Mouse (Mus musculus): ENCODE measurements around the gene Pyroxd1. TPM values are rescaled to one million over a fixed set of nuclear protein-coding genes. Genes with fewer than 3 reads are reported as not detected.
"Not testable (repeated sequence)": the region's sequence is repeated elsewhere in the genome, so short reads cannot be mapped to it uniquely, and the experiment has no call there.

Gene Pyroxd1
- polyA plus RNA-seq, 1 experiment from 2014 or later = 15.7 TPM

GRCm38 (mm10) chr6:142346181-142347110, 992 bp downstream of the Pyroxd1 start:
- Histone ChIP-seq H3K36me3 (peaks cover 27% of the 10 kb centered on the region), H3K9me3 (replicated peaks) (no peaks in the 10 kb centered on the region), H3K27ac (ENCODE audit: poor library complexity, severe bottlenecking) (no peak overlapping the region), H3K4me1 (replicated peaks) (peaks cover 9% of the 10 kb centered on the region; the same call in 1 of the 2 replicates), H3K27me3 (replicated peaks) (no peaks in the 10 kb centered on the region), H3K4me3 (peak overlapping the region; percentile 98), H3K9ac (peak overlapping the region; percentile 77; the same call in 1 of the 2 replicates), H3K4me2 (peak overlapping the region; percentile 71)
- ATAC-seq (ENCODE audit: insufficient number of reproducible peaks, low FRiP score) = no peak
- 48% methylated on average over 12 of the region's 12 CpGs for WGBS

GRCm38 (mm10) chr6:142347431-142348385, 2.3 kb downstream of the Pyroxd1 start:
- H3K4me3 ChIP-seq = no peak overlapping the region
- H3K9me3 ChIP-seq (replicated peaks) = no peaks in the 10 kb centered on the region
- H3K4me1 ChIP-seq (replicated peaks) = peaks cover 9% of the 10 kb centered on the region; the same call in 1 of the 2 replicates
- no peak for ATAC-seq (ENCODE audit: insufficient number of reproducible peaks, low FRiP score)
- H3K27me3 ChIP-seq (replicated peaks) = no peaks in the 10 kb centered on the region
- no peak overlapping the region for H3K4me2 ChIP-seq
- WGBS = 69% methylated on average over 11 of the region's 11 CpGs
- no peak overlapping the region for H3K9ac ChIP-seq
- no peak overlapping the region for H3K27ac ChIP-seq (ENCODE audit: poor library complexity, severe bottlenecking)
- H3K36me3 ChIP-seq = peaks cover 39% of the 10 kb centered on the region

GRCm38 (mm10) chr6:142352099-142352498, 6.6 kb downstream of the Pyroxd1 start:
- peaks cover 66% of the 10 kb centered on the region for H3K36me3 ChIP-seq
- H3K4me3 ChIP-seq; H3K9ac ChIP-seq; ATAC-seq (ENCODE audit: insufficient number of reproducible peaks, low FRiP score); H3K4me1 ChIP-seq (replicated peaks); H3K9me3 ChIP-seq (replicated peaks); H3K27ac ChIP-seq (ENCODE audit: poor library complexity, severe bottlenecking); H3K27me3 ChIP-seq (replicated peaks); H3K4me2 ChIP-seq: not testable (repeated sequence)
- 86% methylated on average over 3 of the region's 3 CpGs for WGBS

GRCm38 (mm10) chr6:142357106-142357505, 11.7 kb downstream of the Pyroxd1 start:
- Histone ChIP-seq H3K4me2 (no peak overlapping the region), H3K4me3 (no peak overlapping the region), H3K9me3 (replicated peaks) (no peaks in the 10 kb centered on the region), H3K9ac (no peak overlapping the region), H3K27ac (ENCODE audit: poor library complexity, severe bottlenecking) (no peak overlapping the region), H3K27me3 (replicated peaks) (no peaks in the 10 kb centered on the region), H3K36me3 (peaks cover 75% of the 10 kb centered on the region), H3K4me1 (replicated peaks) (no peaks in the 10 kb centered on the region)
- no peak for ATAC-seq (ENCODE audit: insufficient number of reproducible peaks, low FRiP score)
- 58% methylated on average over 7 of the region's 7 CpGs for WGBS

GRCm38 (mm10) chr6:142362036-142362435, 16.6 kb downstream of the Pyroxd1 start:
- Histone ChIP-seq H3K36me3 (peaks cover 82% of the 10 kb centered on the region), H3K9me3 (replicated peaks) (no peaks in the 10 kb centered on the region), H3K27ac (ENCODE audit: poor library complexity, severe bottlenecking) (no peak overlapping the region), H3K9ac (no peak overlapping the region), H3K4me2 (no peak overlapping the region), H3K4me1 (replicated peaks) (no peaks in the 10 kb centered on the region), H3K27me3 (replicated peaks) (no peaks in the 10 kb centered on the region), H3K4me3 (no peak overlapping the region)
- 87% methylated on average over 6 of the region's 6 CpGs for WGBS
- no peak for ATAC-seq (ENCODE audit: insufficient number of reproducible peaks, low FRiP score)

- peaks cover 85% of the 10 kb centered on the region for H3K36me3 ChIP-seq
- ATAC-seq (ENCODE audit: insufficient number of reproducible peaks, low FRiP score) = no peak
- no peaks in the 10 kb centered on the region for H3K4me1 ChIP-seq (replicated peaks)
- 72% methylated on average over 9 of the region's 9 CpGs for WGBS
- H3K27me3 ChIP-seq (replicated peaks) = no peaks in the 10 kb centered on the region
- no peak overlapping the region for H3K9ac ChIP-seq
- no peak overlapping the region for H3K4me2 ChIP-seq
- no peak overlapping the region for H3K27ac ChIP-seq (ENCODE audit: poor library complexity, severe bottlenecking)
- H3K9me3 ChIP-seq (replicated peaks) = no peaks in the 10 kb centered on the region
- no peak overlapping the region for H3K4me3 ChIP-seq
Observed at GRCm38 (mm10) chr6:142363019-142363576, 17.6 kb downstream of the Pyroxd1 start.

GRCm38 (mm10) chr6:142365742-142366472, 20.5 kb downstream of the Pyroxd1 start:
- H3K27me3 ChIP-seq (replicated peaks) = no peaks in the 10 kb centered on the region
- no peak for ATAC-seq (ENCODE audit: insufficient number of reproducible peaks, low FRiP score)
- H3K27ac ChIP-seq (ENCODE audit: poor library complexity, severe bottlenecking) = no peak overlapping the region
- H3K4me3 ChIP-seq = no peak overlapping the region
- H3K9ac ChIP-seq = no peak overlapping the region
- H3K9me3 ChIP-seq (replicated peaks) = no peaks in the 10 kb centered on the region
- no peaks in the 10 kb centered on the region for H3K4me1 ChIP-seq (replicated peaks)
- no peak overlapping the region for H3K4me2 ChIP-seq
- peaks cover 78% of the 10 kb centered on the region for H3K36me3 ChIP-seq
- WGBS = 73% methylated on average over 8 of the region's 8 CpGs

- Histone ChIP-seq H3K36me3 (peaks cover 77% of the 10 kb centered on the region), H3K4me2 (no peak overlapping the region), H3K4me1 (replicated peaks) (no peaks in the 10 kb centered on the region), H3K9ac (no peak overlapping the region), H3K27ac (ENCODE audit: poor library complexity, severe bottlenecking) (no peak overlapping the region), H3K4me3 (no peak overlapping the region), H3K9me3 (replicated peaks) (no peaks in the 10 kb centered on the region), H3K27me3 (replicated peaks) (no peaks in the 10 kb centered on the region)
- ATAC-seq (ENCODE audit: insufficient number of reproducible peaks, low FRiP score) = no peak
- 84% methylated on average over 10 of the region's 10 CpGs for WGBS
Observed at GRCm38 (mm10) chr6:142366473-142367018, 21.1 kb downstream of the Pyroxd1 start.

GRCm38 (mm10) chr6:142367565-142367964, 22.1 kb downstream of the Pyroxd1 start:
- H3K36me3 ChIP-seq = peaks cover 78% of the 10 kb centered on the region
- no peak overlapping the region for H3K27ac ChIP-seq (ENCODE audit: poor library complexity, severe bottlenecking)
- WGBS = 87% methylated on average over 3 of the region's 3 CpGs
- H3K4me3 ChIP-seq = no peak overlapping the region
- no peak for ATAC-seq (ENCODE audit: insufficient number of reproducible peaks, low FRiP score)
- H3K9ac ChIP-seq = no peak overlapping the region
- H3K9me3 ChIP-seq (replicated peaks) = no peaks in the 10 kb centered on the region
- H3K4me2 ChIP-seq = no peak overlapping the region
- H3K27me3 ChIP-seq (replicated peaks) = no peaks in the 10 kb centered on the region
- no peaks in the 10 kb centered on the region for H3K4me1 ChIP-seq (replicated peaks)

- Histone ChIP-seq H3K36me3 (peaks cover 76% of the 10 kb centered on the region), H3K4me2 (no peak overlapping the region), H3K27ac (ENCODE audit: poor library complexity, severe bottlenecking) (no peak overlapping the region), H3K9me3 (replicated peaks) (no peaks in the 10 kb centered on the region), H3K4me3 (no peak overlapping the region), H3K9ac (no peak overlapping the region), H3K4me1 (replicated peaks) (no peaks in the 10 kb centered on the region), H3K27me3 (replicated peaks) (no peaks in the 10 kb centered on the region)
- ATAC-seq (ENCODE audit: insufficient number of reproducible peaks, low FRiP score) = no peak
- WGBS = 91% methylated on average over 3 of the region's 3 CpGs
Observed at GRCm38 (mm10) chr6:142369568-142369967, 24.1 kb downstream of the Pyroxd1 start.

All from heart, embryonic 12.5 days (tissue).